Mouse (Mus musculus): Measurements from ENCODE around the gene Olfr239. TPM values are rescaled to one million over a fixed set of nuclear protein-coding genes. Genes with fewer than 3 reads are reported as not detected.

Gene Olfr239
- polyA plus RNA-seq (2015; fragmentation: Nextera tagmentation; extraction: Ambion mirVana), result not detected in 2 replicates

DNA sequence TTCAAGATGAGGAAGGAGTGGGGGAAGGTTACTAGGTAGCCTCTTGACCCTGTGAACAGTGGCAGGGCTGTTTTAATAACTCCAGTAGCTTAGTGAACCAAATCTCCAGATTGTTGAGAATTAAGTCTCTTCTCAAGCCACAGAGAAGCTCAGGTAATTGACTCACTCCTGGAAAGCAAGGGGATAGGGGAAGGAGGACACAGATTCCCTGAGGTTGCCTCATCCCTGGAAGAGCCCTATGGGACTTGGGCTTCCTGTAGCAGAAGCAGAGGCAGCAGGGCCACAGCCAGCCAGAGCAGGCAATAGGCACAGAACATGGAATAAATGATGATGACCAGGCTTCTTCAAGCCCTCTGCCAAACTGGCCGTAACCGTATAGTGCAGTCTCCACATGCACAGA lies at the start of gene Olfr239:
Gene Olfr239 (plus strand): TSS at position 301 of the 400 bp plus-strand sequence.

DNA sequence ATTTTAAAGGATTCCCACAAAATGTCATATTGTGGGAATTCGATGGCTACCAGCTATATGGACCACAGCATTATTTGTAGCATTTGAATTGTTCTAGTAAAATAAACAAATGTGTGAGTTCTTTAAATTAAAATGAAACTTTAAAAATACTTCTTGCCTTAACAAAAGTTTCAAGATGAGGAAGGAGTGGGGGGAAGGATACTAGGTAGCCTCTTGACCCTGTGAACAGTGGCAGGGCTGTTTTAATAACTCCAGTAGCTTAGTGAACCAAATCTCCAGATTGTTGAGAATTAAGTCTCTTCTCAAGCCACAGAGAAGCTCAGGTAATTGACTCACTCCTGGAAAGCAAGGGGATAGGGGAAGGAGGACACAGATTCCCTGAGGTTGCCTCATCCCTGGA lies 23.0 kb upstream of the Olfr239 start, which contains the start of gene Olfr55:
Gene Olfr55 (plus strand): TSS at position 301 of the 400 bp plus-strand sequence.

DNA sequence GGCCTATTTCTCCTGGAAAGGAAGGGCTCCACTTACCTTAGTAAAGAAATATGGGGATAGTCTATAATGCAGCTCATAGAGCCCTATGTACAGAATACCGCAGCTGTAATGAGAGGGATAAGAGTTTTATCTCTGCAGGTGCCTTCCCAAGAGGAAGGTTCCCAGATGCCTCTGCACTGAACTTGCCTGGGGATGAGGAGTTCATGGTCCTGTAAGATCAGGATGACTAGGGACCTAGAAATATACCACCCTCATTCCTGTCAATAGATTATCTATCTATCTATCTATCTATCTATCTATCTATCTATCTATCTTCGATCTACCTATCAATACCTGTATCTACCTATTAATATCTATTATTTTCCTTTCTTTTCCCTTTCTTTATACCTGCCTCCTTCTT lies 30.5 kb downstream of the Olfr239 start, which contains the start of gene Olfr1564:
Gene Olfr1564 (minus strand): TSS at position 101 of the 400 bp plus-strand sequence.

Other genes starting within 250 kb of the Olfr239 start
- gene Cyp4f13, start 243.9 kb upstream of the Olfr239 start, polyA plus RNA-seq (2015; fragmentation: Nextera tagmentation; extraction: Ambion mirVana), result 23.8 and 42.9 TPM in 2 replicates
- gene Zfp472, start 225.5 kb upstream of the Olfr239 start, polyA plus RNA-seq (2015; fragmentation: Nextera tagmentation; extraction: Ambion mirVana), result 8.8 and 11.6 TPM in 2 replicates
- 8.4 and 9.0 TPM in 2 replicates for gene Zfp952, start 198.2 kb upstream of the Olfr239 start, polyA plus RNA-seq (2015; fragmentation: Nextera tagmentation; extraction: Ambion mirVana)
- gene Zfp763, start 157.9 kb upstream of the Olfr239 start, polyA plus RNA-seq (2015; fragmentation: Nextera tagmentation; extraction: Ambion mirVana), result 10.6 and 11.4 TPM in 2 replicates
- gene 4921501E09Rik, start 123.2 kb upstream of the Olfr239 start, polyA plus RNA-seq (2015; fragmentation: Nextera tagmentation; extraction: Ambion mirVana), result not detected in 2 replicates
- 6.8 and 7.5 TPM in 2 replicates for gene Zfp563, start 102.0 kb upstream of the Olfr239 start, polyA plus RNA-seq (2015; fragmentation: Nextera tagmentation; extraction: Ambion mirVana)
- 0.06 TPM in 2 replicates for gene Morc2b, start 51.6 kb upstream of the Olfr239 start, polyA plus RNA-seq (2015; fragmentation: Nextera tagmentation; extraction: Ambion mirVana)
- gene Olfr55, start 22.9 kb upstream of the Olfr239 start, polyA plus RNA-seq (2015; fragmentation: Nextera tagmentation; extraction: Ambion mirVana), result not detected in 2 replicates
- gene Olfr1564, start 30.4 kb downstream of the Olfr239 start, polyA plus RNA-seq (2015; fragmentation: Nextera tagmentation; extraction: Ambion mirVana), result not detected in 2 replicates
- 13.1 and 14.4 TPM in 2 replicates for gene Zfp955a, start 63.8 kb downstream of the Olfr239 start, polyA plus RNA-seq (2015; fragmentation: Nextera tagmentation; extraction: Ambion mirVana)
- 0.03 and 0.05 TPM in 2 replicates for gene Olfr63, start 73.4 kb downstream of the Olfr239 start, polyA plus RNA-seq (2015; fragmentation: Nextera tagmentation; extraction: Ambion mirVana)
- gene Zfp955b, start 98.2 kb downstream of the Olfr239 start, polyA plus RNA-seq (2015; fragmentation: Nextera tagmentation; extraction: Ambion mirVana), result 5.2 and 6.9 TPM in 2 replicates
- gene Zfp81, start 167.6 kb downstream of the Olfr239 start, polyA plus RNA-seq (2015; fragmentation: Nextera tagmentation; extraction: Ambion mirVana), result 8.6 and 10.3 TPM in 2 replicates
- 7.6 and 10.4 TPM in 2 replicates for gene Zfp101, start 203.3 kb downstream of the Olfr239 start, polyA plus RNA-seq (2015; fragmentation: Nextera tagmentation; extraction: Ambion mirVana)
- gene Actl9, start 241.6 kb downstream of the Olfr239 start, polyA plus RNA-seq (2015; fragmentation: Nextera tagmentation; extraction: Ambion mirVana), result not detected in 2 replicates